Mouse (Mus musculus) liver, embryonic 12.5 days (tissue): ENCODE data around the gene Cacnb2. TPM values are rescaled to one million over a fixed set of nuclear protein-coding genes. Genes with fewer than 3 reads are reported as not detected.

Experiments
- ATAC-seq: fragments of 200-750 bp; cut with Nextera tagmentation; 2 replicates; pipeline ENCODE4 v1.8.0; 2017; ENCODE audit warnings: moderate number of reproducible peaks, mild to moderate bottlenecking, moderate library complexity
- H3K27ac ChIP-seq: fragments of 300-500 bp; sonication (generic); 2 replicates; pipeline ENCODE4 v1.5.1; 2016; ENCODE audit warnings: mild to moderate bottlenecking
- H3K27me3 ChIP-seq: fragments of 300-500 bp; sonication (generic); replicated peaks from 2 replicates; pipeline ENCODE4 v1.6.1; 2016; ENCODE audit warnings: mild to moderate bottlenecking, moderate library complexity
- H3K36me3 ChIP-seq: fragments of 300-500 bp; sonication (generic); 2 replicates; pipeline ENCODE4 v1.6.1; 2016; ENCODE audit warnings: mild to moderate bottlenecking, moderate library complexity
- H3K4me1 ChIP-seq: fragments of 300-500 bp; sonication (generic); 2 replicates; pipeline ENCODE4 v1.6.1; 2016
- H3K4me2 ChIP-seq: fragments of 300-500 bp; sonication (generic); 2 replicates; pipeline ENCODE4 v1.6.1; 2016; ENCODE audit warnings: mild to moderate bottlenecking, moderate library complexity
- H3K4me3 ChIP-seq: fragments of 300-500 bp; sonication (generic); 2 replicates; pipeline ENCODE4 v1.5.1; 2016; ENCODE audit warnings: mild to moderate bottlenecking, moderate library complexity
- H3K9ac ChIP-seq: fragments of 300-500 bp; sonication (generic); 2 replicates; pipeline ENCODE4 v1.6.1; 2016; ENCODE audit warnings: mild to moderate bottlenecking, moderate library complexity
- H3K9me3 ChIP-seq: fragments of 300-500 bp; sonication (generic); replicated peaks from 2 replicates; pipeline ENCODE4 v1.6.1; 2016; ENCODE audit warnings: mild to moderate bottlenecking, moderate library complexity
- WGBS: fragments of 180-500 bp; shearing (Covaris S2); methylation state at CpG from one replicate; pipeline ENCODE4 v1.1.7; 2016; ENCODE audit not compliant: insufficient replicate concordance; 5-methylcytosine and 5-hydroxymethylcytosine counted together
- polyA plus RNA-seq: library from polyadenylated mRNA; unstranded; fragments of >200 nt; fragmentation: Nextera tagmentation; extraction: Ambion mirVana; gene quantifications from 2 replicates; pipeline ENCODE4 v1.2.1, GENCODE M21; 2016

Gene Cacnb2
- polyA plus RNA-seq, 1 experiment from 2014 or later = 0.39 TPM

DNA sequence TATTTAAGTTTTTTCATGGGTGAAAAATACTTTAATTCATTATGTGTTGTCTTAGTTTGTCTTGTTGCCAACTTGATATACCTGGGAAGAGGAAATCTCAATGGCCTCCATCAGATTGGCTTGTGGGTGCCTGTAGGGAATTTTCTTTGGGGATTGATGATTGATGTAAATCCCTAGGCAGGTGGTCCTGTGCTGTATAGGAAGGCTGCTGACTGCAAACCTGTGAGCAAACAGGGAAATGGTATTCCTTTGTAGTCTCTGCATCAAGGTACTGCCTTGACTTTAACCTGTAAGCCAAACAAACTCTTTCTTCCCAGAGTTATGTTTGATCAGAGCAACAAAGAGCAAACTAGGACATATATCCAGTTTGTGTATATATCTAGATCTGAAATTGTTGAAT lies 276.1 kb downstream of the Cacnb2 start:
- H3K4me1 ChIP-seq = no peaks in the 10 kb centered on the region
- no peak overlapping the region for H3K4me3 ChIP-seq
- H3K4me2 ChIP-seq = no peak overlapping the region
- H3K27me3 ChIP-seq = no peaks in the 10 kb centered on the region
- no peak for ATAC-seq
- H3K27ac ChIP-seq = no peak overlapping the region
- H3K9ac ChIP-seq = no peak overlapping the region
- no peaks in the 10 kb centered on the region for H3K9me3 ChIP-seq
- no peaks in the 10 kb centered on the region for H3K36me3 ChIP-seq

DNA sequence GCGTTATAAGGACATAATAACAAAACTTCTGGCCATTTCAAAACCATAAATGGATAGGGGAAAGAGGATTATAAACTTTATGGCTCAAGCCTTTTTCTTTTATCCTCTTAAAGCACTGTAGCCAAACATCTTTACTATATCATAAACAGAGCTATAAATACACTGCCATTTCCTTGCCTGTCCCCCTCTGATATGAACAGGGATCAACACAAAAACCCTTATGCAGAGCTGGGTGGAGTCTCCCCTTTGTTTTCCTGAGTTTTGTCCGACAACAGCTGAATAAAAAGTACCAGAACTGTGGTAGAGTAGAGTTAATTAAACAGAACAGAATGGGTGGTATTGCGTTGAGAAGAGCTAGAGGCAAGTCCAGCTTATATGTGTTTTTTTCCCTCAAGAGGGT lies 280.6 kb downstream of the Cacnb2 start:
- Histone ChIP-seq H3K27ac (no peak overlapping the region), H3K4me3 (no peak overlapping the region), H3K4me1 (no peaks in the 10 kb centered on the region), H3K36me3 (no peaks in the 10 kb centered on the region), H3K27me3 (no peaks in the 10 kb centered on the region), H3K4me2 (no peak overlapping the region), H3K9ac (no peak overlapping the region), H3K9me3 (no peaks in the 10 kb centered on the region)
- WGBS = 58% methylated on average over 3 of the region's 3 CpGs
- no peak for ATAC-seq

DNA sequence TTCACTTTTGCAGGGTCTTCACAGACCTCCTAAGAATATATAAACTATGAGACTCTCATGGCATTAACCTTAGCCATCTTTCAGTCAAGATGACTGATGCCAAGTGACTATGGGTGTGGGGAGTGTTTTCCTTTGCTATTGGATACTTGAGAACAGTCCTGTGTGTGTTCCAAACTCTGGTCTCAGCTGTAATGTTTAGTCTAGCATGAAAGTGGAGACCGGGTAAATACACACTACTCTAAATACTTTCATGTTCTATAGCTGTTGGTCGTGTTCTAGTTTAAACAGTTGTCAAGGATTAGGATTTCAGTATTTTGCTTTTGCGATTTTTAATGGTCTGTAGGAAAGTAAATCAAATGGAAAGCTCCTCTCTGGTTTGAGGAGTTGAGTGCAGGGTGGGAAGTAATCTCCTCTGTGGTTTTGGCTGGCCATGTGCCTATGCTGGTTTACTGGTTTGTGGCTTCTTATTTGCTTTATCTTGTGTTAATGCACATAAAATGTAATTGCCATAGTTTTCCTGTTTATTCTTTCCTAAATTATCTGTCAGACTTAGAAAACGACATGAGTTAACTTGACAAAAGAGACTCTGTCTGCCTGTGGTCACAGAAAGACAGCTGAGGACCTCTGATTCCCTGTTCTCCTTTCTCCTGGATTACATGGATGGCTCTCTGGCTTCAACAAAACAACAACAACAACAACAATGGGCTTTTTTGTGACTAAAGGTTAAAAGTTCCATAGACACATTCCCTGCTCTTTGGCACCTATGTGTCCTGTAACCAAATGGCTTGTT lies 285.7 kb downstream of the Cacnb2 start:
- H3K36me3 ChIP-seq = no peaks in the 10 kb centered on the region
- no peak overlapping the region for H3K9ac ChIP-seq
- no peaks in the 10 kb centered on the region for H3K27me3 ChIP-seq
- H3K9me3 ChIP-seq = no peaks in the 10 kb centered on the region
- WGBS = 45% methylated on average over 4 of the region's 4 CpGs
- H3K4me1 ChIP-seq = no peaks in the 10 kb centered on the region
- H3K4me2 ChIP-seq = no peak overlapping the region
- ATAC-seq = no peak
- no peak overlapping the region for H3K4me3 ChIP-seq
- H3K27ac ChIP-seq = no peak overlapping the region

DNA sequence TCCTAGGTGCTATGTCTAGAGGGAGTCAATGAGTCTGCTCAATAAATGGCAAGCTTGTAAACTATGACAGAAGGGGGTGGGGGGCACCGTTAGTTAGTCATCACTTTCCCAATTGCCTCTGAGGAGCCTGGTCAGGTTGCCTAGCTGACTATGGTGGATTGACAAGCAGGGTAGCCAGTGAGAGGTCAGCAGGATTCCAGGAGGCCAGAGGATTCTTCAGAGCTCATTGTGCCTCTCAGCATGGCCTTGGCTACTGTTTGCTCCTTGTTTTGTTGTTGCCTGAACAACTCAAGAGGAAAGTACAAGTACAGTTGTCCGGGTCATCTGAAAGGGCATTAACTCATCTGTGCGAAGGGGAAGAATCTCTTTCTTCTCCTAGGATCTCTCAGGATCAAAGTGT lies 300.9 kb downstream of the Cacnb2 start:
- WGBS = 85% methylated on average over 3 of the region's 3 CpGs

DNA sequence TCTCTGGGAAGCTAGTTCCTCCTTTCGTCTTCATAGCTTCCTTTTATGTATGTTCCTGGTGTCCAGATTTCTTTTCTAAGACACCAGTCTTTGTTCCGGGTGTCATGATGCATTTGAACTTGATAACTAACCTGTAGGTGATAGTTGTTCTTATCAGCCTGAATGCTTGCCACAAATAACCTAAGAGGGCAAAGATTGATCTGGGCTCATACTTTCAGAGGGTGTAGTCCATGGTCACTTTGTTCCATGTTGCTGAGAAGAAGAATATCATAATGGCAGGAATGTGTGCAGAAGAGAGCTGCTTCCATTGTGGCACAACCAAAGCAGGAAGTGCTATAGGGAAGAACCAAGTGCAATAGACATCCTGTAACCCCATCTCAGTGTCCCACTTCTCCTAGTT lies 302.0 kb downstream of the Cacnb2 start:
- 50% methylated on average over 2 of the region's 2 CpGs for WGBS
- Histone ChIP-seq H3K27ac (no peak overlapping the region), H3K9ac (no peak overlapping the region), H3K9me3 (no peaks in the 10 kb centered on the region), H3K36me3 (no peaks in the 10 kb centered on the region), H3K27me3 (no peaks in the 10 kb centered on the region), H3K4me3 (no peak overlapping the region), H3K4me1 (no peaks in the 10 kb centered on the region), H3K4me2 (no peak overlapping the region)
- ATAC-seq = no peak

More for the DNA sequence above, 300.9 kb downstream of the Cacnb2 start:
- Histone ChIP-seq H3K9ac (no peak overlapping the region), H3K4me3 (no peak overlapping the region), H3K27me3 (no peaks in the 10 kb centered on the region), H3K27ac (no peak overlapping the region), H3K4me1 (no peaks in the 10 kb centered on the region), H3K9me3 (no peaks in the 10 kb centered on the region), H3K36me3 (no peaks in the 10 kb centered on the region), H3K4me2 (no peak overlapping the region)
- no peak for ATAC-seq

DNA sequence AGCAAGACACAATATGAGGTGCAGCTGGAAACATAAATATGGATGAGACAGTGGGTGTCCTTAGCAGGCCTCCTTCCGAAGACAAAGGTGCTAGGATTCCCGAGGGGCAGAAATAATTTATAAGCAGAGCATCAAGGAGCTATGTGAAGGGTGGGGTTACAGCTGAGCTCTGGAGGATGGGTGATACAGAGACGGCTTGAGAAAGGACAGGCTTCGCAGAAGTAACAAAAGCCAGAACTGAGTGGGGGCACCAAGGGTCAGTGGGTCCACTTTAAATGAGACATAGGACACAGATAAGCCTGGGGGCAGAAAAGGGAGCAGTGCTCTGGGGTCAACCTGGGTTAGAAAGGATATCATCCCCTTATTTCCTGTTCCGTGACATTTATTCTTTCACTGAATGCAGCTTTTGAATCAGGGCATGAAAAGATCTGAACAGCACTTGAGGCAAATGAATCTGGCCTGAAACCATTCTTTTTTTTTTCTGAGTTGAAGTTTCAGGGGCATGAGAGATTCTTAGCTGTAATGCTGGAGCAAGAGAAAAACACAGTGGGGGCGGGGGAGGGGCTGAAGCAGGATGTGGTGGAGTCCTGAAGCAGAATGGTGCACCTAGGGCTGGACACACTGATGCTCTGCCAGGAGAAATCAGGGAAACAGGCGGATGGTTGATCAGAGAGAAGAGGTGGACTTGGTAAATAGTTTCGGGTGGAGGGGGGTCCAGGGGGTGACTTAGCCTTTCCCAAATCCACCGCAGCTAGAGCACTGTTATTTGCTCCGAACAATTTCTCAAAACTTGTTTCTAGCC lies 304.4 kb downstream of the Cacnb2 start:
- no peaks in the 10 kb centered on the region for H3K36me3 ChIP-seq
- H3K4me1 ChIP-seq = no peaks in the 10 kb centered on the region
- ATAC-seq = no peak
- no peak overlapping the region for H3K9ac ChIP-seq
- H3K4me2 ChIP-seq = no peak overlapping the region
- no peaks in the 10 kb centered on the region for H3K9me3 ChIP-seq
- no peaks in the 10 kb centered on the region for H3K27me3 ChIP-seq
- no peak overlapping the region for H3K27ac ChIP-seq
- WGBS = 55% methylated on average over 10 of the region's 10 CpGs
- no peak overlapping the region for H3K4me3 ChIP-seq

DNA sequence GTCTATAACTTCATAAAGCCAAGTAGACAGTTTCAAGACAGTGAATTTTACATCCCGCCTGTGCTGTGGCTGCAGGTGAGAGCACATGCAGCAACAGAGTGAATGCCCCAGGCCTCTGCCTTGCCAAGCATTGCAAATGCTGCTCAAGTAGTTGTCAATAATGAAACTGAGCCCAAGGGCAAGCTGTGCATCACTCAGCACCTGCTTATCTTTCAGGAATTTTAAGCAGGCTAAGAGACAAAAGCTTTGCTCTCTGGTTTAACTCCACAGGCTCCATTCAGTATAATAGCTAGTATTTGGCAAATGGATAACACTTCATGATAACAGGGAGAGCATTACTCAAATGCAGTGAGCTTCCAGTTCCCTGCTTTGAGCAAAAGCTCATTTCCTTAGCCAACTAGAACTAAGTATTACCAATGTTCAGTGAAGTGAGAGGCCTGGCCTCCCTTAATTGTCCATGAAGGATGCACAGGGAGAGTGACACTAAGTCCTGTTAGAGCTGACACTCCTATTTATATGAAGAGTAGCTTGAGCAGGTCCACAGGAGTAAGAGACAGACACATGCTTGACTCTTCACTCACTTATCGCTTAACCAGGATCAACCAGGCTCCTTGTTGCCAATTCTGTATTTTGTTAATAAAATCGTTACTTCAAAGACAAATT lies 314.8 kb downstream of the Cacnb2 start:
- WGBS = 68% methylated on average over 3 of the region's 3 CpGs

DNA sequence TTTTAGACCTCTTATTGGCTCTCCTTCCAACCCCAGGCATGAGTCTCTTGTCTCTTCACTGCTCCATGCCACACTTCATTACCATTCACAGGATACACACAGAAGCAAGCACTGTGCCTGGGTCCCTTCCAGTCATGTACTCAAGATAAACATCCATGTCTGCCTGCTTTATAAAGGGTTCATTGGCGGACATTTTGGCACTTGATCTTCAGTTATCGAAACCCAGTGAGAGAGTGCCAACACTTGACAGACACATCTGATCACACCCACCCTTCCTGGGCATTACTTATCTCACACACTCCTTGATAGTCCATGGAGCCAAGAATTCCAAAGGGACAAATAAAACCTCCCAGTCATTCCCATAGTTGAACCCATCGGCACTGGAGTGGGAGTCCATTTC lies 327.0 kb downstream of the Cacnb2 start:
- no peak overlapping the region for H3K27ac ChIP-seq
- WGBS = 78% methylated on average over 3 of the region's 3 CpGs

More for the DNA sequence above, 314.8 kb downstream of the Cacnb2 start:
- no peak for ATAC-seq
- H3K27me3 ChIP-seq = no peaks in the 10 kb centered on the region
- H3K36me3 ChIP-seq = no peaks in the 10 kb centered on the region
- no peak overlapping the region for H3K4me2 ChIP-seq
- no peak overlapping the region for H3K9ac ChIP-seq
- H3K9me3 ChIP-seq = no peaks in the 10 kb centered on the region
- H3K27ac ChIP-seq = no peak overlapping the region
- H3K4me1 ChIP-seq = no peaks in the 10 kb centered on the region
- no peak overlapping the region for H3K4me3 ChIP-seq

DNA sequence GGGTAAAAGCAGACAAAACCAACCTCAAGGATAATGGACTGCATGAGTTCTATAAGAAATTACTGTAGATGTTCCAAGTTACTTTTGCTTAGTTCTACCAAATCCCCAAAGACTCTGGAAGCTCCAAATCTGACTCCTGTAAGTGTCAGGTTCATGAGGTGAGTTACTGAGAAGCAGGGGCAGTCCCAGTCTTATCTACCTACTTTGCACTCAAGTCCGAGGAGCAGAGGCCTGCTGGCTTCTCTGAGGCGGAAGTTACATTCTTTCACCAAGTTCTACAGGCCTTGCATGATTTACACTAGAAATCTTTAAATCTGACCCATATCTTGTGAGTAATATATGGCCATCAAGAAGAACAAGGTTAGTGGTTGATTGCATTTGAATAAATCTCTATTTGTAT lies 329.1 kb downstream of the Cacnb2 start:
- H3K9ac ChIP-seq = no peak overlapping the region
- H3K9me3 ChIP-seq = no peaks in the 10 kb centered on the region
- H3K4me3 ChIP-seq = no peak overlapping the region
- no peak overlapping the region for H3K27ac ChIP-seq
- no peaks in the 10 kb centered on the region for H3K27me3 ChIP-seq
- no peak for ATAC-seq
- no peaks in the 10 kb centered on the region for H3K36me3 ChIP-seq
- WGBS = 66% methylated on average over 2 of the region's 2 CpGs
- no peak overlapping the region for H3K4me2 ChIP-seq
- no peaks in the 10 kb centered on the region for H3K4me1 ChIP-seq

More for the DNA sequence above, 327.0 kb downstream of the Cacnb2 start:
- Histone ChIP-seq H3K4me3 (no peak overlapping the region), H3K4me2 (no peak overlapping the region), H3K4me1 (no peaks in the 10 kb centered on the region), H3K36me3 (no peaks in the 10 kb centered on the region), H3K9me3 (no peaks in the 10 kb centered on the region), H3K27me3 (no peaks in the 10 kb centered on the region), H3K9ac (no peak overlapping the region)
- ATAC-seq = no peak

DNA sequence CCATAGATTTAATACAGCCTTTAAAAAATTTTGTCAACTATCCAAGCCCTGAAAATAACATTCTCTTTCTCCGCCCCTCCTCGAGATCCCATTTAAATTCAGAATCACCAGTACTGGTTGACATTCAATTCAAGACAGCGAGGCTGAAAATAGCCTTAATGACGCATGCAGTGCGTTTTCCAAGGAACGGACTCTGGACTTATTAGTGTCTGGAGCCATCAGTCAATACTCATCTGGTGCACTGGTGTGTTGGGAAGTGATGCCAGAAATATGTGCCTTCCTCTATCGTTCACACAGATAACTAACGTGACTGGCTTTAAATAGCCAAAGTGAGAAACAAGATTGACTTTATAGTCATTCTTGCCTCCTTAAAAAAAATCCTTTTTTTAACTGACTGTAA lies 333.6 kb downstream of the Cacnb2 start:
- no peak for ATAC-seq
- no peak overlapping the region for H3K4me3 ChIP-seq
- no peak overlapping the region for H3K9ac ChIP-seq
- H3K4me2 ChIP-seq = no peak overlapping the region
- H3K36me3 ChIP-seq = no peaks in the 10 kb centered on the region
- H3K27ac ChIP-seq = no peak overlapping the region
- WGBS = 80% methylated on average over 8 of the region's 8 CpGs
- H3K9me3 ChIP-seq = no peaks in the 10 kb centered on the region
- H3K27me3 ChIP-seq = no peaks in the 10 kb centered on the region
- H3K4me1 ChIP-seq = no peaks in the 10 kb centered on the region

DNA sequence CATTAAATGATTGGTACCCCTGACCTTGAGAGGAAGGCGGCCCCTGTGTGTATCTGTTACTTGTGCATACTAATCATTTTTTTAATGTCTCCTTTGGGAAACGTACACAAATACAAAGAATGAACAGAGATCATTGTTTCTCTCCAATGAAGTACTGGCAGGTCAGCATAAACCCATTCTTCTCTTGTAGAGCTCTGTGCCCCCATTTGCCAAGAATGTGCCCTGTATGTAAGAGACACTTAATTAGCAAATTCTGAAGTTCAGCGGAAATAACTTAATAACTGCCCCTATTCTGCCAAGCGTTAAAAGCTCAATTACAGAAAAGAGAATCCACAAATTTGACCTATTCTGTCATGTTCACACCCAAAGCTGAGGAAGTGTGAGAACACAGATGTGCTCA lies 339.4 kb downstream of the Cacnb2 start:
- 74% methylated on average over 4 of the region's 4 CpGs for WGBS
- no peak for ATAC-seq
- Histone ChIP-seq H3K9me3 (no peaks in the 10 kb centered on the region), H3K27me3 (no peaks in the 10 kb centered on the region), H3K4me3 (no peak overlapping the region), H3K4me1 (no peaks in the 10 kb centered on the region), H3K27ac (no peak overlapping the region), H3K9ac (no peak overlapping the region), H3K36me3 (no peaks in the 10 kb centered on the region), H3K4me2 (no peak overlapping the region)

DNA sequence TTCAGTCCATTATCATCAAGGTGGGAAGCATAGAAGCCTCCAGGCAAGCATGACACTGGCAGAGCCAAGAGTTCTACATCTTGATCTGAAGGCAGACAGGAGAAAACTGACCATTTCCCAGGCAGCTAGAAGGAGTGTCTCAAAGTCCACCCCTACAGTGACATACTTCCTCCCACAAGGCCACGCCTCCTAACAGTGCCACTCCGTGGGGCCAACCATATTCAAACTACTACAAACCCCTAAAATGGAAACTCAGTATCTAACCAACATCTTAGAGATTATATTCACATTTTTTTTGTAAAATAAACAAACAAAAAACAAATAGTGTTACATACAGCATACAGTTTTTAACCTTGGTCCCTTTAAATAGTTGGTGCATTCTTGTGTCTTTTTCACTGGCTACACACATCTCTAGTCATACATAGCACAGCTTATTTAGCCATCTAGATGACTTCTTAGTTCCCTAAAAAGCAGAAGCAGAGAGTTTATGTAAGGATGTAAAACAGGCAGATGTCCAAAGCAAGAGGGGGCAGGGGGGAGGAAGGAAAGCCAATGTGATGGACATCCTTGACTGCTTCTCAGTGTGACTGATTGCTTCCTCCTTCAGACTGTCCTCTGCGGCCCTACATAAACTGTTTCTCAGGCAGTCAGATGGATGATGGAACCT lies 340.9 kb downstream of the Cacnb2 start:
- Histone ChIP-seq H3K36me3 (no peaks in the 10 kb centered on the region), H3K4me3 (no peak overlapping the region), H3K27ac (no peak overlapping the region), H3K27me3 (no peaks in the 10 kb centered on the region), H3K4me2 (no peak overlapping the region), H3K9ac (no peak overlapping the region), H3K4me1 (no peaks in the 10 kb centered on the region), H3K9me3 (no peaks in the 10 kb centered on the region)
- no peak for ATAC-seq
- WGBS = 40% methylated on average over 3 of the region's 3 CpGs
